Mouse (Mus musculus): ENCODE measurements around the gene Jagn1.

DNA sequence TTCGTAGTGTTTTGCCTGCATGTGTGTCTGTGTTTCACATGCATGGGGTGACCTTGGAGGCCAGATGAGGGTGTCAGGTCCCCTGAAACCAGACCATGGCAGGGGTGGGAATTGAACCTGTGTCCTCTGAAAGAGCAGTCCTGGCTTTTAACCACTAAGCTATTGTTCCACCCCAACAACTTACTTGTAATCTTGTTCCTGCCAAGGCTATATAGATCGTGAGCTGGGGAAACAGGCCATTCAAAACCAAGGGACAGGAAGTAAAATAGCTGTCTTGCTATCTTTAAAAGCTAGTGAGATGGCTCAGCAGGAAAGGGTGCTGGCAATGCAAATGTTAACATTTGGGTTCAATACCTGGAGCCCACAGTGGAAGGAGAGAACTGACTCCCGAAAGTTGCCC, 12.4 kb upstream of the Jagn1 start:
- no peak for TF ChIP-seq CTCF (IDR thresholded peaks at IDR 0.05; ENCODE audit: low read depth, low read length)
- no peak for TF ChIP-seq POLR2A (IDR thresholded peaks at IDR 0.05; ENCODE audit: borderline replicate concordance, low read depth, low read length)

Data from bone marrow macrophage, adult 2 months (primary cell).